In genomic region chr1:180829775-180830174, GRCm38 (mm10) we compare ENCODE assay signal across 10 mouse cellular contexts. TPM values are rescaled to one million over a fixed set of nuclear protein-coding genes. Genes with fewer than 3 reads are reported as not detected.
DNase-seq lines count a peak whose midpoint lies in the region; ATAC-seq and TF ChIP-seq lines count a peak whose summit lies in the region.
"Had no signal": no experiment of that assay in that cellular context is flagged by ENCODE, and none has a peak within 500 bp of the region (broad histone marks: within the 10 kb centered on the region; RNA-seq: fewer than 3 reads in every experiment).

No protein-coding gene starts in this region.

- peak overlapping the region; percentile 24; the same call in 1 of the 2 replicates for H3K4me3 ChIP-seq in gastrocnemius, adult 2 months
- no peak overlapping the region for H3K4me3 ChIP-seq in midbrain, embryonic 16.5 days (ENCODE audit: low read depth, low read length)

- intact Hi-C loops in gastrocnemius, adult 2 months (cut with DNase I): no loop called here

- 90% methylated on average over 11 of the region's 11 CpGs for WGBS in midbrain, embryonic 16.5 days

- H3K4me2 ChIP-seq in midbrain, embryonic 16.5 days (ENCODE audit: low read length): no peak overlapping the region

- TF ChIP-seq CTCF in gastrocnemius, adult 2 months (IDR thresholded peaks at IDR 0.05): no peak

- no peak overlapping the region for H3K9ac ChIP-seq in midbrain, embryonic 16.5 days (ENCODE audit: low read depth, low read length)

- H3K4me1 ChIP-seq in midbrain, embryonic 16.5 days (ENCODE audit: control insufficient read depth, insufficient read depth, low read length): no peaks in the 10 kb centered on the region

- H3K27me3 ChIP-seq in midbrain, embryonic 16.5 days (ENCODE audit: control insufficient read depth, insufficient read depth, low read depth, low read length): no peaks in the 10 kb centered on the region

- no peak overlapping the region for H3K27ac ChIP-seq in gastrocnemius, adult 2 months
- no peak overlapping the region for H3K27ac ChIP-seq in midbrain, embryonic 16.5 days (ENCODE audit: low read length)

- H3K9me3 ChIP-seq in midbrain, embryonic 16.5 days (replicated peaks; ENCODE audit: control insufficient read depth, low read length, poor library complexity, severe bottlenecking): no peaks in the 10 kb centered on the region

- no peak for DNase-seq in gastrocnemius, adult 2 months
- DNase-seq in gastrocnemius, adult 8-10 months (ENCODE audit: low spot score in 2 of 2): no peak
- peak; percentile 86 for DNase-seq in MN1 (ENCODE audit: low spot score)
- DNase-seq in liver: peak; percentile 72
- DNase-seq in ovary, postnatal 10 days (ENCODE audit: low spot score): no peak
- DNase-seq in gastrocnemius, adult 18-20 months (ENCODE audit: low spot score): no peak
- DNase-seq: gastrocnemius, postnatal 10 days; retina, postnatal 1 day had no signal

- no peaks in the 10 kb centered on the region for H3K36me3 ChIP-seq in midbrain, embryonic 16.5 days (ENCODE audit: control insufficient read depth, insufficient read depth, low read length)

- ATAC-seq in neutrophil, adult 5-6 weeks (ENCODE audit: extremely low read depth, insufficient number of reproducible peaks, low FRiP score, poor library complexity, severe bottlenecking): peak; percentile 96
- ATAC-seq in midbrain, embryonic 16.5 days: no peak

RNA-seq across cellular contexts. Expression of gene H3f3a, which starts 16.0 kb away (rescaled TPM):
- total RNA-seq in gastrocnemius, adult 2 months (2021): 100 to 1,000 TPM; 314 to 379 TPM
- 100 to 1,000 TPM; 274 to 310 (median 289) TPM for total RNA-seq in gastrocnemius, adult 8-10 months (2022)
- 2,143 and 2,209 TPM in 2 replicates for total RNA-seq in neutrophil, adult 5-6 weeks (2017)
- 2,888 and 3,200 TPM in 2 replicates for polyA plus RNA-seq in midbrain, embryonic 16.5 days (2015; fragmentation: Nextera tagmentation; extraction: Ambion mirVana)
- 100 to 1,000 TPM; 285 to 302 TPM for total RNA-seq in gastrocnemius, adult 18-20 months (2021)

RNA-seq across cellular contexts. Expression of gene Sde2, which starts 21.2 kb away (rescaled TPM):
- total RNA-seq in gastrocnemius, adult 2 months (2021): 1 to 10 TPM; 7.4 to 7.8 TPM
- 1 to 10 TPM; 6.8 to 8.4 (median 7.6) TPM for total RNA-seq in gastrocnemius, adult 8-10 months (2022)
- 33.0 and 38.8 TPM in 2 replicates for total RNA-seq in neutrophil, adult 5-6 weeks (2017)
- polyA plus RNA-seq in midbrain, embryonic 16.5 days (2015; fragmentation: Nextera tagmentation; extraction: Ambion mirVana): 32.1 and 32.9 TPM in 2 replicates
- total RNA-seq in gastrocnemius, adult 18-20 months (2021): 1 to 10 TPM; 7.1 to 9.6 TPM

Comparison
In these comparisons a context has a peak if more than half of its experiments do, and no peak if none do; other contexts are left out.
1. DNase-seq: peak in MN1 (single experiment) and liver (single experiment); none in gastrocnemius, adult 2 months (single experiment), gastrocnemius, adult 8-10 months (0 of 2), ovary, postnatal 10 days (single experiment) and gastrocnemius, adult 18-20 months (single experiment).